Mouse (Mus musculus): ENCODE data around the gene G3bp1.

The G3bp1 gene

GRCm38 (mm10) chr11:55465177-55465576 lies 4.3 kb upstream of the G3bp1 start:
- DNase-seq: peak; percentile 72

GRCm38 (mm10) chr11:55468012-55468411 lies 1.5 kb upstream of the G3bp1 start:
- peak; percentile 93 for DNase-seq

DNA sequence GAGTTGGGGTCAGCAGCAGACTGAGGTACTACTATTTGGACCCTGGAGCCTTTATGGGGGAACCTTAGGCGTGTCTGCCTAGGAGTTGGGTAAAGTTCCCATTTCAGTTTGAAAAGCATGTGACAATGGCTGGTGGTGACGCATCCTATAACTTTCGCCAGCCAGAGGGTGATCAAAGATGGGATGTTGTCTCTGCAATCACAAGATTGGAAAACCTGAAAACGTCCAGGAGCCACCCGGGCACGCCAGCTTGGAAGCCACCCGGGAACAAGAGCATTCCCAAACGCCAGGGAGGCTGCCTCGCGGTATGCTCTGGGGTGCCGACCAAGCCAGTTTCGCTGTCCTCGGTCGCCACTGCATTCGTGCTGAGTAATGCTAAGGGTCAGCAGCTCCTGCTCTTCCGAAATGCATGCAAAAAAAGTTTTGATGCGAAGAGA lies 856 bp upstream of the G3bp1 start:
- DNase-seq: no peak

GRCm38 (mm10) chr11:55469923-55470691 lies 622 bp downstream of the G3bp1 start:
- DNase-seq: peak; percentile 40

GRCm38 (mm10) chr11:55470761-55471160 lies 1.3 kb downstream of the G3bp1 start:
- peak; percentile 48 for DNase-seq

DNA sequence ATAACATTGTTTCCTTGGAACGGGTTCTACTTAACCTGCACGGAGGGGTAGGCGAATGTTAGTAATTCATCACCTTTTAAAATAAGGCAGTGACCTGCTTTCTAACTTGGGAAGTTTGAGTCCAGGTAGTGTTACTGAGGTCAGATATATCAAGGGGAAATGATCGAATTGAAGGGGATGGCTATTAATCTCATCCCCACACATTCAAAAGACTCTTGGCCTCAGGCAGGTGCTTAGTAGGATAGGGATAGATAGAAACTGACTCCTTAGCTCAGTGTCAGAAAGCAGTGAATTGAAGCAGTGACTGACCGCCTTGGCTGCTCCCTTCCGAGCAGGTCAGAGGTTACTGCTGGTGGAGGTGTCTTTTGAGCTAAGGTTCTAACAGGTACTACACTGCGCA lies 2.0 kb downstream of the G3bp1 start:
- no peak for DNase-seq

- no peak for DNase-seq
These were observed 3.7 kb downstream of the G3bp1 start for GRCm38 (mm10) chr11:55473219-55473618.

- DNase-seq: no peak
These were observed 16.0 kb downstream of the G3bp1 start for GRCm38 (mm10) chr11:55485443-55485842.

- DNase-seq: no peak
These were observed 26.7 kb downstream of the G3bp1 start for GRCm38 (mm10) chr11:55496158-55496557.

- DNase-seq: peak; percentile 36
These were observed 28.4 kb downstream of the G3bp1 start for GRCm38 (mm10) chr11:55497885-55498284.

DNA sequence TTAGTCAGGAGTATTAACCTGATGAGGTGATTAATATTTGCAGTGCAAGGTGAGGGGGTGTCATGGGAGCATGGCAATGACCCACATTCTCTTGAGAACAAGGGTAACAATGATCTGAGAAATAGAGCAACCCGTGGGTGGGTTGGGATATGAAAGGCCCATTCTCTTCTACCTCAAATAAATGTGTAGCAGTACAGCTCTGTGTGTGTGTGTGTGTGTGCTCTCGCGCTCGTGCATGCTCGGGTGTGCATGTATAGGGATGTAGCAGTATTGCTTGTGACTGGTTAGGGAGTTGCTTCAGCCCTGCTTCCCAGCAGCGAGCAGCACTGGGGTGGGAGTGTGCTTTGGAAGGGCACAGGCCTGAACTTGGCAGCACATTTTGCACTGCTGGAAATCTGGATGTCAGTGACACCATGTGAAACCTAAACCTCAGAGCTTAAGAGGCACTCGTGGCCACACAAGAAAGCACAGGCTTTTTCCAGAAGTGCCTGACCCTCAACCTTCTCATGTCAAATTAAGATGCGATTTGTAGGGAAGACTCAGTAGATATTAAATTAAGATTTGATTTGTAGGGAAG lies 32.6 kb downstream of the G3bp1 start:
- DNase-seq: no peak

DNA sequence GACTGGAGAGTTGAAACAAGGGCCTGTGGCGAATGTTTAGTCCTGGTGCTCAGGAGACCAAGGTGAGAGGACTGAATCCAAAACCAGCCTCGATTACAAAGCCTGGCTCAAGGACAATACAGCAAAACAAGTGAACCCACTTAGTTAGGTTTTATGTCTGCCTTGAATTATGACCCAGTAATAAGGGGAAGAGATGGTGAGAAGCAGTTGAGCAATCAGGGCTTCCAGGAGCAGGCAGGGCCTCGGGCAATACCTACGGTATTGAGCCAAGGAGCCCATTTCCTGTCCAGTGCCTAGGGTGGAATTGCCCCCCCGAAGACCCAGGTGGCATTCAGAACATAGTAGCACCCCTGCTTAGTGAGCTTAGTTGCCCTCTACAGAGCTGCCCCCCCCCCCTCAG lies 33.4 kb downstream of the G3bp1 start:
- no peak for DNase-seq

GRCm38 (mm10) chr11:55505485-55505884 lies 36.0 kb downstream of the G3bp1 start:
- DNase-seq: no peak

- DNase-seq: no peak
These were observed 41.9 kb downstream of the G3bp1 start for GRCm38 (mm10) chr11:55511374-55511773.

DNA sequence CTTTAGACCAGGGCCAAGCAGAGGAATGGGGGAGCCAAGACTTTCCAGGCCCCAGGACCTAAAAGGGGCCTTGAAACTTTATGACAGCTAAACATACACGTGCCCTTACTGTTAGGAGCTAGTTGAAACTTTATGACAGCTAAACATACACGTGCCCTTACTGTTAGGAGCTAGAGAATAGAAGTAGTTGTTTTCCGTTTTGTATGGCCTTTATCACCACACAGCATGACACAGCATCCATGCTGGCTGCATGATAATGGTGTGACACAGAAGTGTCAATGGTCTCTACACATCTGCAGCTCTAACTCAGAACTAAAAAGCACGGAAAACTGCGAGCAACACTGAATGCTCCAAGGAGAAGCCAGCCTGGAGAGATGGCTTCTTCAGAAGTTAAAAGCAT lies 48.2 kb downstream of the G3bp1 start:
- no peak for DNase-seq

- peak; percentile 39 for DNase-seq
These were observed 49.6 kb downstream of the G3bp1 start for GRCm38 (mm10) chr11:55518806-55519674.

- no peak for DNase-seq
These were observed 61.3 kb downstream of the G3bp1 start for GRCm38 (mm10) chr11:55530741-55531140.

- no peak for DNase-seq
These were observed 63.9 kb downstream of the G3bp1 start for GRCm38 (mm10) chr11:55533378-55533777.

DNA sequence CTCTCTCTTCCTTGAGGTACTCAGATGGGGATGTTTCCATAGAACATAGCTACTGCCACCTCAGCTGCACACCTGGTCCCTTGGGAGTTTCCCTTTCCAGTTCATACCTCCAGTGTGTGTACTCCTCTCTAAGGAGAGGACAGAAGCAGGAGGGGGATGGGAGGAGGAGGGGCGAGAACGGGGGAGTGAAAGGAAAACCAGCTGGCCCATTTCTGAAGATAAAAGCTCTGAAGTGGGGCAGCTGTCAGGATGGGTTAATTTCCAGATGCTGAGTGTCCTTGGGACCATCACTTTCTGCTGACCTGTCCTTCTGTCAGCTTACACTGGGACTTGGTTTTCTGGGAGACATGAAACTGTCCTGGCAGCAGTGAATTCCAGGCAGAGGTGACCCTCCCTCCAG lies 65.3 kb downstream of the G3bp1 start:
- no peak for DNase-seq

DNA sequence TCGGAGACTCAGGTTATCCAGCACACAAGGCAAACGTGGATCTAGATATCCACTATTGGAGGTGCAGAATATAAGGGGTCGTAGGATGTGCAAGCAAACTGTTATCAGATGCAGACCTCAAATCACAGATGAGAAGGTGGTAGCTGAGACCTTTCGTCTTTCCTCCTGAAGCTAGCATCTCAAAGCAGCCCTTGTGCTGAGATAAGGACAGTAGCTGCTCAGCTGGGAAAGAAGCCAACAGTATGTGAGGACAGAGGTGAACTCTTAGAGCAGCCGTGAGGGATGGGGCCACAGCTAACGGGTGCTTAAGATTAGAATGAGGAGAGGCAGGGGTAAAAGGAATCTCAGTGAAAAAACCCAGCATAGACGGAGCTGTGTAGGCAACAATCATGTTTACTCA lies 72.6 kb downstream of the G3bp1 start:
- DNase-seq: no peak

GRCm38 (mm10) chr11:55542671-55543070 lies 73.2 kb downstream of the G3bp1 start:
- no peak for DNase-seq

- DNase-seq: no peak
These were observed 76.2 kb downstream of the G3bp1 start for GRCm38 (mm10) chr11:55545690-55546089.

Measured in kidney, adult 11 months (tissue).